Comparison of ENCODE assay signal across 22 mouse cellular contexts in genomic region chr11:68136687-68137086, GRCm38 (mm10).
A peak's percentile ranks its signal among the peaks of the same experiment; 100 is the strongest.
DNase-seq lines count a peak whose midpoint lies in the region; ATAC-seq and TF ChIP-seq lines count a peak whose summit lies in the region.
"Had no signal": no experiment of that assay in that cellular context is flagged by ENCODE, and none has a peak within 500 bp of the region (broad histone marks: within the 10 kb centered on the region; RNA-seq: fewer than 3 reads in every experiment).

No protein-coding gene starts in this region.

- TF ChIP-seq EP300 in stomach, postnatal 0 days (optimal IDR thresholded peaks at IDR 0.05) = no peak

- H3K4me1 ChIP-seq in intestine, embryonic 16.5 days (ENCODE audit: control insufficient read depth, insufficient read depth, low read length) = peaks cover 10% of the 10 kb centered on the region
- H3K4me1 ChIP-seq in stomach, postnatal 0 days (replicated peaks; ENCODE audit: control insufficient read depth, insufficient read depth) = no peaks in the 10 kb centered on the region
- no peaks in the 10 kb centered on the region for H3K4me1 ChIP-seq in hindbrain, postnatal 0 days (ENCODE audit: insufficient read depth, low read length)
- H3K4me1 ChIP-seq: hindbrain, embryonic 15.5 days; liver, embryonic 13.5 days had no signal

- ATAC-seq in intestine, embryonic 16.5 days = peak; percentile 48
- no peak for ATAC-seq in stomach, postnatal 0 days (ENCODE audit: low FRiP score, low TSS enrichment)
- no peak for ATAC-seq in hindbrain, postnatal 0 days

- no peaks in the 10 kb centered on the region for H3K36me3 ChIP-seq in intestine, embryonic 16.5 days (ENCODE audit: control insufficient read depth, insufficient read depth, low read length)
- no peaks in the 10 kb centered on the region for H3K36me3 ChIP-seq in stomach, postnatal 0 days (ENCODE audit: control insufficient read depth, insufficient read depth, low read length)
- H3K36me3 ChIP-seq in hindbrain, postnatal 0 days (ENCODE audit: insufficient read depth, low read length) = no peaks in the 10 kb centered on the region
- H3K36me3 ChIP-seq: hindbrain, embryonic 15.5 days; limb, embryonic 13.5 days; liver, embryonic 13.5 days; neural tube, embryonic 12.5 days had no signal

- no peak overlapping the region for H3K9ac ChIP-seq in intestine, embryonic 16.5 days (ENCODE audit: low read depth, low read length)
- no peak overlapping the region for H3K9ac ChIP-seq in stomach, postnatal 0 days (ENCODE audit: low read length)
- no peak overlapping the region for H3K9ac ChIP-seq in hindbrain, postnatal 0 days (replicated peaks; ENCODE audit: low read length)
- H3K9ac ChIP-seq: hindbrain, embryonic 15.5 days; limb, embryonic 13.5 days; liver, embryonic 13.5 days; neural tube, embryonic 12.5 days had no signal

- H3K4me3 ChIP-seq in intestine, embryonic 16.5 days (ENCODE audit: low read length) = no peak overlapping the region
- H3K4me3 ChIP-seq in stomach, postnatal 0 days (ENCODE audit: low read depth, low read length) = no peak overlapping the region
- H3K4me3 ChIP-seq in hindbrain, postnatal 0 days (ENCODE audit: low read length) = no peak overlapping the region
- H3K4me3 ChIP-seq: hindbrain, embryonic 15.5 days; layer of hippocampus, adult 2 months; limb, embryonic 13.5 days; liver, embryonic 13.5 days; megakaryocyte, embryonic 14.5 days; neural tube, embryonic 12.5 days had no signal

- WGBS in intestine, embryonic 16.5 days = 73% methylated on average over 8 of the region's 8 CpGs
- 54% methylated on average over 8 of the region's 8 CpGs for WGBS in stomach, postnatal 0 days
- WGBS in hindbrain, postnatal 0 days = 79% methylated on average over 8 of the region's 8 CpGs

- no peaks in the 10 kb centered on the region for H3K9me3 ChIP-seq in intestine, embryonic 16.5 days (ENCODE audit: control insufficient read depth, low read length)
- H3K9me3 ChIP-seq in stomach, postnatal 0 days (ENCODE audit: control insufficient read depth, low read length) = no peaks in the 10 kb centered on the region
- no peaks in the 10 kb centered on the region for H3K9me3 ChIP-seq in hindbrain, postnatal 0 days (ENCODE audit: low read length)
- H3K9me3 ChIP-seq: hindbrain, embryonic 15.5 days; limb, embryonic 13.5 days; liver, embryonic 13.5 days; neural tube, embryonic 12.5 days had no signal

- no peak for TF ChIP-seq CTCF in stomach, postnatal 0 days (IDR thresholded peaks at IDR 0.05; ENCODE audit: low read depth)
- TF ChIP-seq CTCF in hindbrain, postnatal 0 days (IDR thresholded peaks at IDR 0.05; ENCODE audit: low read depth) = no peak

- H3K4me2 ChIP-seq in intestine, embryonic 16.5 days (ENCODE audit: low read depth, low read length) = no peak overlapping the region
- no peak overlapping the region for H3K4me2 ChIP-seq in stomach, postnatal 0 days (replicated peaks; ENCODE audit: low read depth)
- H3K4me2 ChIP-seq in hindbrain, postnatal 0 days (ENCODE audit: low read depth, low read length) = no peak overlapping the region
- H3K4me2 ChIP-seq: hindbrain, embryonic 15.5 days; limb, embryonic 13.5 days; liver, embryonic 13.5 days; neural tube, embryonic 12.5 days had no signal

- no peaks in the 10 kb centered on the region for H3K27me3 ChIP-seq in intestine, embryonic 16.5 days (replicated peaks; ENCODE audit: control insufficient read depth, insufficient read depth, low read length)
- H3K27me3 ChIP-seq in stomach, postnatal 0 days (ENCODE audit: control insufficient read depth, insufficient read depth, low read length) = no peaks in the 10 kb centered on the region
- no peaks in the 10 kb centered on the region for H3K27me3 ChIP-seq in hindbrain, postnatal 0 days (ENCODE audit: insufficient read depth, low read length)
- H3K27me3 ChIP-seq: hindbrain, embryonic 15.5 days; liver, embryonic 13.5 days; neural tube, embryonic 12.5 days had no signal

- DNase-seq in kidney, postnatal 10 days = peak; percentile 39
- DNase-seq in kidney, adult 8-10 months = no peak
- DNase-seq in urinary bladder, postnatal 14 days (ENCODE audit: low spot score) = peak; percentile 32
- DNase-seq in urinary bladder, postnatal 10 days (ENCODE audit: low spot score) = no peak
- peak; percentile 51 for DNase-seq in stomach, postnatal 0 days (ENCODE audit: low spot score)
- no peak for DNase-seq in hindbrain, postnatal 0 days (ENCODE audit: low spot score)
- no peak for DNase-seq in retina, embryonic 14.5 days (ENCODE audit: low spot score)
- DNase-seq: adrenal gland, postnatal 25 days; cerebellum, adult 9-10 months; kidney, adult 11 months; layer of hippocampus, postnatal 36 days; liver, embryonic 13.5 days; lung, adult 2 months; lung, postnatal 36 days; midbrain, embryonic 14.5 days; right cerebral cortex, postnatal 4 days had no signal

- H3K27ac ChIP-seq in intestine, embryonic 16.5 days (ENCODE audit: low read length) = no peak overlapping the region
- H3K27ac ChIP-seq in stomach, postnatal 0 days (replicated peaks) = no peak overlapping the region
- H3K27ac ChIP-seq in hindbrain, postnatal 0 days = no peak overlapping the region
- H3K27ac ChIP-seq: hindbrain, embryonic 15.5 days; layer of hippocampus, adult 2 months; limb, embryonic 13.5 days; liver, embryonic 13.5 days; neural tube, embryonic 12.5 days had no signal

Comparison
In these comparisons a context has a peak if more than half of its experiments do, and no peak if none do; other contexts are left out.
1. DNase-seq: peak in kidney, postnatal 10 days (single experiment), urinary bladder, postnatal 14 days (single experiment) and stomach, postnatal 0 days (single experiment); none in kidney, adult 8-10 months (0 of 2), urinary bladder, postnatal 10 days (single experiment), hindbrain, postnatal 0 days (single experiment) and retina, embryonic 14.5 days (single experiment).